Mouse (Mus musculus): ENCODE measurements at regions not wholly inside any gene's neighbourhood (a gene's known extent, or its start where the extent isn't known, plus 50 kb on each side); places are given as distances from the start of the nearest gene placed in this dataset.

- TF ChIP-seq CTCF (IDR thresholded peaks at IDR 0.05; ENCODE audit: borderline replicate concordance, extremely low read depth, insufficient read depth, insufficient read length), result no peak
- TF ChIP-seq POLR2A (IDR thresholded peaks at IDR 0.05; ENCODE audit: borderline replicate concordance, extremely low read depth, insufficient read depth, insufficient read length, poor library complexity, severe bottlenecking), result no peak
Observed at GRCm38 (mm10) chr2:105594131-105594530, 74.6 kb upstream of the Pax6 start.
